Mouse (Mus musculus): ENCODE results near the gene Tnfrsf9.

- no peak for TF ChIP-seq CTCF (IDR thresholded peaks at IDR 0.05)
- TF ChIP-seq EP300 (IDR thresholded peaks at IDR 0.05) = no peak
Observed at GRCm38 (mm10) chr4:150871392-150872138, 42.8 kb upstream of the Tnfrsf9 start.
